Mouse (Mus musculus) testis, adult 2 months (tissue): ENCODE data around the gene Gk5. TPM values are rescaled to one million over a fixed set of nuclear protein-coding genes. Genes with fewer than 3 reads are reported as not detected.

ENCODE experiments used
- H3K27ac ChIP-seq: fragments of 200-500 bp; 2 replicates; pipeline ENCODE4 v1.5.1; 2012; ENCODE audit warnings: low read depth, low read length; ENCODE audit not compliant: control insufficient read depth, insufficient read depth
- H3K27me3 ChIP-seq: fragments of 200-500 bp; 2 replicates; pipeline ENCODE4 v1.6.1; 2012; ENCODE audit warnings: mild to moderate bottlenecking, low read length, moderate library complexity; ENCODE audit not compliant: control insufficient read depth, insufficient read depth
- H3K36me3 ChIP-seq: fragments of 200-500 bp; 2 replicates; pipeline ENCODE4 v1.6.1; 2012; ENCODE audit warnings: mild to moderate bottlenecking, low read length; ENCODE audit not compliant: control insufficient read depth, insufficient read depth
- H3K4me1 ChIP-seq: fragments of 200-500 bp; 2 replicates; pipeline ENCODE4 v1.6.1; 2012; ENCODE audit warnings: low read length; ENCODE audit not compliant: control insufficient read depth, insufficient read depth
- H3K4me3 ChIP-seq: fragments of 200-500 bp; 2 replicates; pipeline ENCODE4 v1.5.1; 2012; ENCODE audit warnings: low read depth, mild to moderate bottlenecking, low read length, moderate library complexity, mixed read lengths; ENCODE audit not compliant: control insufficient read depth
- CTCF ChIP-seq: fragments of 200-500 bp; IDR thresholded peaks from 2 replicates; pipeline ENCODE4 v1.5.1; 2012; ENCODE audit warnings: low read depth, mild to moderate bottlenecking, inconsistent platforms, low read length, moderate library complexity; ENCODE audit not compliant: control insufficient read depth, insufficient read depth, insufficient replicate concordance
- POLR2A ChIP-seq: fragments of 200-500 bp; IDR thresholded peaks from 2 replicates; pipeline ENCODE4 v1.6.1; 2012; ENCODE audit warnings: low read depth, mild to moderate bottlenecking, inconsistent platforms, low read length, moderate library complexity; ENCODE audit not compliant: control insufficient read depth
- polyA plus RNA-seq: library from polyadenylated mRNA; depleted of rRNA; stranded (reverse); fragments of >200 nt; gene quantifications from 2 replicates; pipeline ENCODE4 v1.2.3, GENCODE M21; 2012

Gene Gk5
- polyA plus RNA-seq, 1 experiment = 3.3 TPM

GRCm38 (mm10) chr9:96170600-96170999 is 51.4 kb downstream of the Gk5 start:
- no peak for TF ChIP-seq POLR2A
- no peak for TF ChIP-seq CTCF
- Histone ChIP-seq H3K36me3 (no peaks in the 10 kb centered on the region), H3K27me3 (no peaks in the 10 kb centered on the region), H3K27ac (no peak overlapping the region), H3K4me3 (no peak overlapping the region), H3K4me1 (peaks cover 4% of the 10 kb centered on the region; the same call in 1 of the 2 replicates)

GRCm38 (mm10) chr9:96184909-96185308 is 65.7 kb downstream of the Gk5 start:
- no peaks in the 10 kb centered on the region for H3K36me3 ChIP-seq
- no peak overlapping the region for H3K4me3 ChIP-seq
- no peaks in the 10 kb centered on the region for H3K4me1 ChIP-seq
- TF ChIP-seq CTCF (no peak), POLR2A (no peak)
- H3K27me3 ChIP-seq = no peaks in the 10 kb centered on the region
- H3K27ac ChIP-seq = no peak overlapping the region

GRCm38 (mm10) chr9:96186701-96187100 is 67.5 kb downstream of the Gk5 start:
- H3K27me3 ChIP-seq = no peaks in the 10 kb centered on the region
- H3K4me3 ChIP-seq = no peak overlapping the region
- no peaks in the 10 kb centered on the region for H3K36me3 ChIP-seq
- H3K4me1 ChIP-seq = no peaks in the 10 kb centered on the region
- TF ChIP-seq CTCF (no peak), POLR2A (no peak)
- no peak overlapping the region for H3K27ac ChIP-seq

- peaks cover 9% of the 10 kb centered on the region for H3K4me1 ChIP-seq
- H3K36me3 ChIP-seq = no peaks in the 10 kb centered on the region
- peak within 1 kb of the TSS; percentile 87 for H3K4me3 ChIP-seq
- peak within 1 kb of the TSS; percentile 59 for H3K27ac ChIP-seq
- TF ChIP-seq CTCF = no peak
- TF ChIP-seq POLR2A = peak; percentile 87
- H3K27me3 ChIP-seq = no peaks in the 10 kb centered on the region
Observed at GRCm38 (mm10) chr9:96195885-96196622, 76.9 kb downstream of the Gk5 start, which contains the start of gene Tfdp2. Gene Tfdp2 (plus strand): TSS chr9:96196275.

- peaks cover 9% of the 10 kb centered on the region for H3K4me1 ChIP-seq
- H3K4me3 ChIP-seq = peak overlapping the region; percentile 87
- H3K27me3 ChIP-seq = no peaks in the 10 kb centered on the region
- TF ChIP-seq CTCF = no peak
- TF ChIP-seq POLR2A = no peak
- H3K27ac ChIP-seq = peak overlapping the region; percentile 45
- H3K36me3 ChIP-seq = no peaks in the 10 kb centered on the region
Observed at GRCm38 (mm10) chr9:96196636-96197181, 77.5 kb downstream of the Gk5 start.

- Histone ChIP-seq H3K27ac (no peak overlapping the region), H3K36me3 (no peaks in the 10 kb centered on the region), H3K4me1 (peaks cover 9% of the 10 kb centered on the region), H3K4me3 (no peak overlapping the region), H3K27me3 (no peaks in the 10 kb centered on the region)
- no peak for TF ChIP-seq CTCF
- no peak for TF ChIP-seq POLR2A
Observed at GRCm38 (mm10) chr9:96197806-96198205, 78.6 kb downstream of the Gk5 start.

- TF ChIP-seq CTCF = no peak
- no peak for TF ChIP-seq POLR2A
- Histone ChIP-seq H3K4me1 (no peaks in the 10 kb centered on the region), H3K27ac (no peak overlapping the region), H3K36me3 (no peaks in the 10 kb centered on the region), H3K4me3 (no peak overlapping the region), H3K27me3 (no peaks in the 10 kb centered on the region)
Observed at GRCm38 (mm10) chr9:96203663-96204062, 84.5 kb downstream of the Gk5 start.
